Mouse (Mus musculus): ENCODE measurements around the gene Mif4gd. TPM values are rescaled to one million over a fixed set of nuclear protein-coding genes. Genes with fewer than 3 reads are reported as not detected.

The Mif4gd gene
- polyA plus RNA-seq, 1 experiment = 144 TPM

DNA sequence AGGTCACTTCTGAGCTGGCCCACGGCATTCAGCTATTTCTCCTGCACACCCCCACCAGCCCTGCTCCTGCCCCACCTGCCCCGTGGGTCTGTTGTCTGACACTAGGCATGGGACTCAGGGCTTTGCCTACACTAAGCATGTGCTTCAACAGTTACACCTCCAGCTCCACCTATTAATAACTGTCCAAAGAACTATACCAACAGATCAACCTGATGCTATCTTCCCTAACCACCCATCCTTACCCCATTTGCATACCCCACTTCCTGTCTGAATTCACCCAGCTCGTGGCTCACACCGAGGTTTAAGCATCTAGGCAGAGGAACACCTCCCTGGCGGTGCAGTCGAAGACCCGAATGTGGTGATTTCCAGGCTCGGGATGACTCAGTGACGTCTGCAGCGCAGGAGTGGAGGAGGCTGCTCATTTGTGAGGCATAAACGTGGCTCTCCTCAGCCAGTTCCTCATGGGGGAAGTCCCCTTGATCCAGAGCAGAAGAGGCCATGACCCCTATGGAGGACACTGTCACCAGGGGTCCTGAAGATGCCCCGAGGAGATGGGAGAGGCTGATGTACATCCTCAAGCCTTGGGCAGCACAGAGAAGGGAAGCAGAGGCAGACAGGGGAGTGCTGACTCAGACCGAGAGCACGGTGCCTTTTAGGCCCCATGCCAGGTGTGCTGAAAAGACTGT, 28.4 kb upstream of the Mif4gd start:
- no peak for TF ChIP-seq POLR2A (IDR thresholded peaks at IDR 0.05; ENCODE audit: low read depth, low read length)
- no peak for TF ChIP-seq CTCF (conservative IDR thresholded peaks at IDR 0.05; ENCODE audit: insufficient read depth, insufficient read length, low read depth, low read length)
- Histone ChIP-seq H3K36me3 (ENCODE audit: control insufficient read depth, insufficient read depth, low read length) (no peaks in the 10 kb centered on the region), H3K27ac (ENCODE audit: insufficient read depth, low read depth, low read length) (no peak overlapping the region), H3K4me3 (ENCODE audit: insufficient read depth, low read depth, low read length) (no peak overlapping the region), H3K27me3 (replicated peaks; ENCODE audit: control insufficient read depth, insufficient read depth, low read length) (no peaks in the 10 kb centered on the region), H3K4me1 (ENCODE audit: control insufficient read depth, insufficient read depth, low read length) (no peaks in the 10 kb centered on the region)
- DNase-seq = no peak
- 51% methylated on average over 14 of the region's 14 CpGs for WGBS

DNA sequence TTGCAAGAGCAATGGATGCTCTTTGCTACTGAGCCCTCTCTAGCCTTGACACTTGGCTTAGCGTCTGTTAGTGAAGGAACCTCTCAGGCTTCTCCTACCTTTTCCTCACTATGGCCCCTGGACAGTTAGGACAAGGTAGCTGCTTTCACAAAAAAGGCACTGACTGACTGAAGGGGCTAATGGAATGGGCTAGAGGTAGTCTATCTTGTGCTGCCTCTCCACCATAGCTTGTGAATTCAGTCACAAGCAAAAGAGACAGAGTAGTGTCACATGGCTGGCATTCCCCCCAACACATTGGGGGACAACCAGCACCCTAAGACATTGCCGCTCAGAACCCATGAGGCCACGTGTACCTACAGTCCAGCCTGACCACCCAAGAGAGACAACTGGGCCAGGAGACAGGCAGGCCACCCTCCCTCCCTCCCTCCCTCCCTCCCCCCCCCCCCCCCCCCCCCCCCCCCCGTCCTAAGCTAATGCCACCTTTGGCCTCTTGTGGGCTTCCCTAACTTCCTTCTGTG, 27.6 kb upstream of the Mif4gd start:
- Histone ChIP-seq H3K36me3 (ENCODE audit: control insufficient read depth, insufficient read depth, low read length) (no peaks in the 10 kb centered on the region), H3K27me3 (replicated peaks; ENCODE audit: control insufficient read depth, insufficient read depth, low read length) (no peaks in the 10 kb centered on the region), H3K4me1 (ENCODE audit: control insufficient read depth, insufficient read depth, low read length) (no peaks in the 10 kb centered on the region), H3K27ac (ENCODE audit: insufficient read depth, low read depth, low read length) (no peak overlapping the region), H3K4me3 (ENCODE audit: insufficient read depth, low read depth, low read length) (no peak overlapping the region)
- no peak for TF ChIP-seq POLR2A (IDR thresholded peaks at IDR 0.05; ENCODE audit: low read depth, low read length)
- TF ChIP-seq CTCF (conservative IDR thresholded peaks at IDR 0.05; ENCODE audit: insufficient read depth, insufficient read length, low read depth, low read length) = no peak
- 79% methylated on average over 3 of the region's 4 CpGs for WGBS
- DNase-seq = no peak

DNA sequence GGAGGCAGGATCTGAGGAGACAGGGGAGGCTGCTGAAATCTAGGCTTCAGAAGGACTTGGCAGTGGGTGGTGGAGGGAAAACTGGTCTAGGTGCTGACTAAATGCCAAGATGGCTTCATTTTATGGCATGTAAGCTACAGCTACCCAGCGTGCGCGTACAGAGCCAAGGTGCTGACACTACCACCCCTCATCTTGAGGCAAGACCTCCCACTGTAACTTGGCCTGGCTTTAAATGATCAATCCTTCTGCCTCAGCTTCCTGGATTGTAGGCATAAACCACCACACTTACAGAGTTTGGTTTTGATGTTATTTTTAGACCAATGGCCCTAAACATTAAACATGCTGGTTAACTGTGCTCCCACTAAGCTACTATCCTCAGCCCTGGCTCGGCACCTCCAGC, 26.8 kb upstream of the Mif4gd start:
- no peaks in the 10 kb centered on the region for H3K4me1 ChIP-seq (ENCODE audit: control insufficient read depth, insufficient read depth, low read length)
- no peak overlapping the region for H3K27ac ChIP-seq (ENCODE audit: insufficient read depth, low read depth, low read length)
- WGBS = 84% methylated on average over 4 of the region's 4 CpGs
- no peak overlapping the region for H3K4me3 ChIP-seq (ENCODE audit: insufficient read depth, low read depth, low read length)
- no peak for TF ChIP-seq CTCF (conservative IDR thresholded peaks at IDR 0.05; ENCODE audit: insufficient read depth, insufficient read length, low read depth, low read length)
- TF ChIP-seq POLR2A (IDR thresholded peaks at IDR 0.05; ENCODE audit: low read depth, low read length) = no peak
- H3K27me3 ChIP-seq (replicated peaks; ENCODE audit: control insufficient read depth, insufficient read depth, low read length) = no peaks in the 10 kb centered on the region
- DNase-seq = no peak
- H3K36me3 ChIP-seq (ENCODE audit: control insufficient read depth, insufficient read depth, low read length) = no peaks in the 10 kb centered on the region

DNA sequence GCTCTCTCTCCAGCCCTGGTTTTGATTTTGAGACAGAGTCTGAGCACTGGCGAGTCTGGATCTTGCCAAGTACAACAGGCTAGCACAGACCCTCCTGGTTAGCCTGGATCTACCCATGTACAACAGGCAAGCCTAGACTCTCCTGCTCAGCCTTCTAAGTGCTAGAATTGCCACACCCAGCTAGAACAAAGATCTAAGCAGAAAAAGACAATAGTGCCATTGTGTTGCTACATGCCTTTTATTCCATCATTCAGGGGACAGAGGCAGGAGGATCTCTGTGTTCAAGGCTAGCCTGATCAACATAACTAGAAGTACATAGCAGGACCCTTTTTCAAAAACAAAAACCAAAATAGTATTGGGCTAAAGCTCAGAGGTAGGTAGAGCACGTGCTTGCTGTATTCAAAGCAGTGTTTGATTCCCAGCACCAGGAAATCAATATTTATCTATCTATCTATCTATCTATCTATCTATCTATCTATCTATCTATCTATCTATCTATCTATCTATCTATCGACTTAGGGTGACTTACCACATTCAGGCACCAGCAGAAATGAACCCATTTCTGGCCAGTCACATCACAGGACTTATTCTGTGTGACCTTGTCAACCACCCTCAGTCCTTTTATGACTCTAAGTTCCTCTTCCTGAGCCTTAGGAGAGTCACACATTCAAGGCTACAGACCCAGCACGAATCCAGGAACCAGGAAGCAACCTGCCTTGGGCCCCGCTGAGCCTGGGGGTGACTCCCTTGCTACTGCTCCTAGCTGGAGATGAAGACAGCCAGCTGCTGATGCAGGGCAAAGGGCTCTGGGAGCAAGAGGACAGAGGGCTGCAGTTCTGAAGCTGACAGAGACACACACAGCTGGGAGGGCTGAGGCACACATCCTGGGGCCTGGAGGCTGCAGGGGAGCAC, 26.0 kb upstream of the Mif4gd start:
- no peak for TF ChIP-seq POLR2A (IDR thresholded peaks at IDR 0.05; ENCODE audit: low read depth, low read length)
- TF ChIP-seq CTCF (conservative IDR thresholded peaks at IDR 0.05; ENCODE audit: insufficient read depth, insufficient read length, low read depth, low read length) = no peak
- no peak for DNase-seq

DNA sequence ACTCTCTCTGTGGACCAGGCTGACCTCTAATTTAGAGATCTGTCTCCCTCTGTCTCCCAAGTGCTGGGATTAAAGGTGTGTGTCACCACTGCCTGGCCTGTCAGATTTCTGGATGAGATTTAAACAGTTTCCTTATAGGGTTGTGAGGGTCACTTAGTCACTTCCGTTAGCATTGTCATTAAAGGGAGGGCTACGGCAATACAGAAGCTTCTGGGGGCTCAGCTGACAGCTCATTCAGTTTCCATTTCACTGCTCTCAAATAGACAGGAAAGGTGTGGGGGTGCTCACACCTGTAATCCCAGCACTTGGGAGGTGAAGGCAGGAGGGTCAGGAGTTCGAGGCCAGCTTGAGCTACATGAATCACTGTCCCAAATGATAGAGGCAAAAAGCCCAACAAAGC, 24.2 kb upstream of the Mif4gd start:
- 67% methylated on average over 3 of the region's 3 CpGs for WGBS

More for the DNA sequence above, 26.0 kb upstream of the Mif4gd start:
- Histone ChIP-seq H3K4me3 (ENCODE audit: insufficient read depth, low read depth, low read length) (no peak overlapping the region), H3K27ac (ENCODE audit: insufficient read depth, low read depth, low read length) (no peak overlapping the region), H3K27me3 (replicated peaks; ENCODE audit: control insufficient read depth, insufficient read depth, low read length) (no peaks in the 10 kb centered on the region), H3K4me1 (ENCODE audit: control insufficient read depth, insufficient read depth, low read length) (no peaks in the 10 kb centered on the region), H3K36me3 (ENCODE audit: control insufficient read depth, insufficient read depth, low read length) (no peaks in the 10 kb centered on the region)
- 64% methylated on average over 5 of the region's 5 CpGs for WGBS

DNA sequence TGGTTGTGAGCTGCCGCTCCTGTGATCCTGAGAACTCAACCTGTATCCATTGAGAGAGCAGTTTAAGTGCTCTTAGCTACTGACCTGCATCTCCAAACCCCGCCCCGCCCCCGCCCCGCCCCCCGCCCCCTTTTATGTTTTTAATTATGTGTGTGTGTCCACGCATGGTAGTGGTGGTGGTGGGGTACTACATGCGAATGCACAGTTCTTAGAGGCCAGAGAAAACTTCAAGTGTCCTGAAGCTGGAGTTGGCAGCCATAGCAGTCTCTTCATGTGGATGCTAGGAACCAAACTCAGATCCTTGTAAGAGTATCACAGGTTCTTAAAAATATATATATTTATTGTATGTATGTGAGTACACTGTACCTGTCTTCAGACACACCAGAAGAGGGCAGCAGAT, 22.7 kb upstream of the Mif4gd start:
- no peak for TF ChIP-seq POLR2A (IDR thresholded peaks at IDR 0.05; ENCODE audit: low read depth, low read length)
- no peak for TF ChIP-seq CTCF (conservative IDR thresholded peaks at IDR 0.05; ENCODE audit: insufficient read depth, insufficient read length, low read depth, low read length)
- no peak for DNase-seq
- Histone ChIP-seq H3K4me3 (ENCODE audit: insufficient read depth, low read depth, low read length) (no peak overlapping the region), H3K27ac (ENCODE audit: insufficient read depth, low read depth, low read length) (no peak overlapping the region), H3K4me1 (ENCODE audit: control insufficient read depth, insufficient read depth, low read length) (no peaks in the 10 kb centered on the region; the same call in 1 of the 2 replicates), H3K27me3 (replicated peaks; ENCODE audit: control insufficient read depth, insufficient read depth, low read length) (no peaks in the 10 kb centered on the region), H3K36me3 (ENCODE audit: control insufficient read depth, insufficient read depth, low read length) (no peaks in the 10 kb centered on the region)
- WGBS = 69% methylated on average over 8 of the region's 8 CpGs

More for the DNA sequence above, 24.2 kb upstream of the Mif4gd start:
- Histone ChIP-seq H3K27ac (ENCODE audit: insufficient read depth, low read depth, low read length) (no peak overlapping the region), H3K36me3 (ENCODE audit: control insufficient read depth, insufficient read depth, low read length) (no peaks in the 10 kb centered on the region), H3K4me3 (ENCODE audit: insufficient read depth, low read depth, low read length) (no peak overlapping the region), H3K4me1 (ENCODE audit: control insufficient read depth, insufficient read depth, low read length) (no peaks in the 10 kb centered on the region), H3K27me3 (replicated peaks; ENCODE audit: control insufficient read depth, insufficient read depth, low read length) (no peaks in the 10 kb centered on the region)
- TF ChIP-seq CTCF (conservative IDR thresholded peaks at IDR 0.05; ENCODE audit: insufficient read depth, insufficient read length, low read depth, low read length) (no peak), POLR2A (IDR thresholded peaks at IDR 0.05; ENCODE audit: low read depth, low read length) (no peak)
- no peak for DNase-seq

DNA sequence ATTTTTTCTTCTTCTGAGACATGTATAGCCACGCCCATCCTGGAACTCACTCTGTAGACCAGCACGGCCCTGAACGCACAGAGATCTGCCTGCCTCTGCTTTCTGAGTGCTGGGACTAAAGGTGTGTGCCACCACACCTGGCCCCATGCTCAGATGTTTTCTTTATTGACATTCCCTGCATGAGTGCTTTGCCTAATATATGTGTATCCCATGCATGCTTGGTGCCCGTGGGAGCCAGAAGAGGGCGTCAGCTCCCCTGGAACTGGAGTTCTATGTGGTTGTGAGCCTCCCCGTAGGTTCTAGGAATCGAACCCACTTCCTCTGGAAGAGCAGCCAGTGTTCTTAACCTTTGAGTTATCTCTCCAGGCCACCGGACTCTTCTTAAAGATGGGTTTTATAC, 22.3 kb upstream of the Mif4gd start:
- 86% methylated on average over 8 of the region's 8 CpGs for WGBS
- no peak for DNase-seq
- H3K27me3 ChIP-seq (replicated peaks; ENCODE audit: control insufficient read depth, insufficient read depth, low read length) = no peaks in the 10 kb centered on the region
- TF ChIP-seq CTCF (conservative IDR thresholded peaks at IDR 0.05; ENCODE audit: insufficient read depth, insufficient read length, low read depth, low read length) (no peak), POLR2A (IDR thresholded peaks at IDR 0.05; ENCODE audit: low read depth, low read length) (no peak)
- no peaks in the 10 kb centered on the region for H3K36me3 ChIP-seq (ENCODE audit: control insufficient read depth, insufficient read depth, low read length)
- no peak overlapping the region for H3K4me3 ChIP-seq (ENCODE audit: insufficient read depth, low read depth, low read length)
- no peaks in the 10 kb centered on the region; the same call in 1 of the 2 replicates for H3K4me1 ChIP-seq (ENCODE audit: control insufficient read depth, insufficient read depth, low read length)
- H3K27ac ChIP-seq (ENCODE audit: insufficient read depth, low read depth, low read length) = no peak overlapping the region
